Mouse (Mus musculus): ENCODE data around the gene Espn.

- TF ChIP-seq CTCF (IDR thresholded peaks at IDR 0.05 in 2 of 3, conservative IDR thresholded peaks at IDR 0.05 in 1 of 3; ENCODE audit: control insufficient read depth in 1 of 3, insufficient read depth in 1 of 3, low read depth in 2 of 3, low read length in 3 of 3, poor library complexity in 1 of 3, severe bottlenecking in 1 of 3) (no peak), HCFC1 (IDR thresholded peaks at IDR 0.05; ENCODE audit: low read depth, low read length) (no peak), BHLHE40 (IDR thresholded peaks at IDR 0.05; ENCODE audit: borderline replicate concordance, low read depth, low read length) (no peak)
Measured at GRCm38 (mm10) chr4:152097911-152098799, 54.0 kb downstream of the Espn start.

Measured in MEL (cell line).